Mouse (Mus musculus): ENCODE data around the gene Arsk. TPM values are rescaled to one million over a fixed set of nuclear protein-coding genes. Genes with fewer than 3 reads are reported as not detected.

Arsk gene
- polyA plus RNA-seq, 1 experiment from 2014 or later: 4.2 TPM

- WGBS: 90% methylated on average over 3 of the region's 3 CpGs
- no peaks in the 10 kb centered on the region for H3K4me1 ChIP-seq (replicated peaks)
- no peak overlapping the region for H3K27ac ChIP-seq
- no peak for DNase-seq (ENCODE audit: low spot score)
- H3K27me3 ChIP-seq (ENCODE audit: insufficient read depth, poor library complexity, severe bottlenecking): peaks cover 13% of the 10 kb centered on the region
- H3K36me3 ChIP-seq: peaks cover 16% of the 10 kb centered on the region
- no peaks in the 10 kb centered on the region for H3K9me3 ChIP-seq
- no peak overlapping the region for H3K4me3 ChIP-seq
These were observed 36.3 kb downstream of the Arsk start for GRCm38 (mm10) chr13:76062126-76062525.

- Histone ChIP-seq H3K27ac (no peak overlapping the region), H3K9me3 (no peaks in the 10 kb centered on the region), H3K27me3 (ENCODE audit: insufficient read depth, poor library complexity, severe bottlenecking) (peaks cover 39% of the 10 kb centered on the region), H3K4me3 (no peak overlapping the region), H3K36me3 (peaks cover 9% of the 10 kb centered on the region), H3K4me1 (replicated peaks) (peaks cover 18% of the 10 kb centered on the region)
- 88% methylated on average over 4 of the region's 4 CpGs for WGBS
- DNase-seq (ENCODE audit: low spot score): no peak
These were observed 38.9 kb downstream of the Arsk start for GRCm38 (mm10) chr13:76059591-76059990.

GRCm38 (mm10) chr13:76057267-76058069 is 41.0 kb downstream of the Arsk start:
- peaks cover 60% of the 10 kb centered on the region for H3K27me3 ChIP-seq (ENCODE audit: insufficient read depth, poor library complexity, severe bottlenecking)
- no peak for DNase-seq (ENCODE audit: low spot score)
- no peak overlapping the region for H3K4me3 ChIP-seq
- H3K36me3 ChIP-seq: peaks cover 3% of the 10 kb centered on the region
- peaks cover 18% of the 10 kb centered on the region for H3K4me1 ChIP-seq (replicated peaks)
- H3K27ac ChIP-seq: no peak overlapping the region
- no peaks in the 10 kb centered on the region for H3K9me3 ChIP-seq
- 74% methylated on average over 10 of the region's 10 CpGs for WGBS

GRCm38 (mm10) chr13:76056896-76057266 is 41.6 kb downstream of the Arsk start, which contains the start of gene Gpr150:
Gene Gpr150 (minus strand): TSS chr13:76056996.
- WGBS: 16% methylated on average over 10 of the region's 10 CpGs
- Histone ChIP-seq H3K9me3 (no peaks in the 10 kb centered on the region), H3K4me1 (replicated peaks) (peaks cover 18% of the 10 kb centered on the region), H3K4me3 (peak within 1 kb of the TSS; percentile 63), H3K36me3 (no peaks in the 10 kb centered on the region), H3K27me3 (ENCODE audit: insufficient read depth, poor library complexity, severe bottlenecking) (peaks cover 62% of the 10 kb centered on the region), H3K27ac (peak within 1 kb of the TSS; percentile 76)
- DNase-seq (ENCODE audit: low spot score): no peak

DNA sequence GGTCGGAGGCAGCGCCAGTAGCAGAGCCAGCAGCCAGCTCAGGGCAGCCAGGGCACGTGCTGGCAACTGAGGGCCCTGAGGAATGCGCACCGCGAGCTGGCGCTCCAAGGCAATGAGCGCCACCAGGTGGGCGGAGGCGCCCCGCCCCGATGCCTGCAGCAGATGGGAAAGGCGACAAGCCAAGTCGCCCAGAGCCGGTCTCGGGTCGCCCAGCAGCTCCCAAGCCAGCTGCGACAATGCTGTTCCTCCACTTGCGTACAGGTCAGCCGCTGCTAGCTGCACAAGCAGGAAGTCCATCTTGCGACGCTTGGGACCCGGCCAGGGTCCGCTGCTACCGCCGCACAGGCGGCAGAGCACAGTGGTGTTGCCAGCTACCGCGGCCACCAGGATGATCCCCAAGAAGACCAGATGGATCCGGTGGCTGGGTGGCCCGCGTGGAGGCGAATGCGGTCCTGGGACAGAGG is 42.2 kb downstream of the Arsk start:
- peak; percentile 84 for DNase-seq (ENCODE audit: low spot score)
- peaks cover 18% of the 10 kb centered on the region for H3K4me1 ChIP-seq (replicated peaks)
- H3K27me3 ChIP-seq (ENCODE audit: insufficient read depth, poor library complexity, severe bottlenecking): peaks cover 62% of the 10 kb centered on the region
- peak overlapping the region; percentile 76 for H3K27ac ChIP-seq
- no peaks in the 10 kb centered on the region for H3K36me3 ChIP-seq
- H3K4me3 ChIP-seq: peak overlapping the region; percentile 63
- H3K9me3 ChIP-seq: no peaks in the 10 kb centered on the region
- under 1% methylated on average over 34 of the region's 34 CpGs for WGBS

GRCm38 (mm10) chr13:76055391-76056232 is 42.8 kb downstream of the Arsk start:
- peaks cover 62% of the 10 kb centered on the region for H3K27me3 ChIP-seq (ENCODE audit: insufficient read depth, poor library complexity, severe bottlenecking)

DNA sequence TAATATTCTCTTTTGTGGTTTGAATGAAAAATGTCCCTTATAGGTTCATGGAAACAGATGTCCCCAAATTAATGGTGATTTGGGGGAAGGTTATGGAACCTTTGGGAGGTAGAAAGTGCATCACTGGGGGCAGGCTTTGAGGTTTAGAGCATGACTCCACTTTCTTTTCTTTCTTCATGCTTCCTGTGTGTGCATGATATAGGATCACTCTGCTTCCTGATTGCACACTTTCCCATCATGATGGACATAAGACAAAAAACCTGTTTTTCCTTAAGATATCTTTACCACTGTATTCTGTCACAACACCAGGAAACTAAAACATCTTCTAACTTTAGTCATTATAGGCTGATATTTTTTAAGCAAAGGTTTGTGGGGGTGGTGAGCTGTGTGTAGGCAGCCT is 53.5 kb downstream of the Arsk start:
- Histone ChIP-seq H3K4me1 (replicated peaks) (no peaks in the 10 kb centered on the region), H3K36me3 (no peaks in the 10 kb centered on the region), H3K27me3 (ENCODE audit: insufficient read depth, poor library complexity, severe bottlenecking) (no peaks in the 10 kb centered on the region), H3K27ac (no peak overlapping the region), H3K4me3 (no peak overlapping the region), H3K9me3 (no peaks in the 10 kb centered on the region)
- no peak for DNase-seq (ENCODE audit: low spot score)

More at GRCm38 (mm10) chr13:76055391-76056232, 42.8 kb downstream of the Arsk start:
- peak; percentile 61 for DNase-seq (ENCODE audit: low spot score)
- WGBS: under 1% methylated on average over 59 of the region's 59 CpGs
- Histone ChIP-seq H3K4me1 (replicated peaks) (peaks cover 18% of the 10 kb centered on the region), H3K4me3 (peak overlapping the region; percentile 63), H3K9me3 (no peaks in the 10 kb centered on the region), H3K36me3 (no peaks in the 10 kb centered on the region), H3K27ac (peak overlapping the region; percentile 76)

DNA sequence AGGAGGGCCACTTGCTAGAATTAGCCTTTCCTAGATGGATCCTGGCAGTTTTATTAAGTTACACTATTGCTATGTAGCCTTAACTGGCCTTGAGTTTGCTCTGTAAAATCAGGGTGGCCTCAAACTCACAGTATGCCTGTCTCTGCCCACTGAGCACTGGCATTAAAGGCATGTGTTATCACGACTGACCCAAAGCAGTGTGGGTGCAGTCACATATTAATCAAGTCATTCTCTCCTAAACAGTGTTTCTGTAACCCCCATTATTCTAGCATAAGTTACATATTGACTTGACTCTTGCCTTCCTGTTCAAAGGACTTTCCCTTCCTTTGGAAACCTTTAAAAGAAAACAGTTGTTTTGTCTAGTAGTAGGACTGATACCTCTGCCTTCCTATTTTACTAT is 56.0 kb downstream of the Arsk start:
- Histone ChIP-seq H3K9me3 (0 out of 2 replicates have a peak, but pooled peaks cover 1% of the 10 kb centered on the region), H3K36me3 (no peaks in the 10 kb centered on the region), H3K4me3 (no peak overlapping the region), H3K4me1 (replicated peaks) (no peaks in the 10 kb centered on the region), H3K27me3 (ENCODE audit: insufficient read depth, poor library complexity, severe bottlenecking) (no peaks in the 10 kb centered on the region), H3K27ac (no peak overlapping the region)
- DNase-seq (ENCODE audit: low spot score): no peak
- 63% methylated on average over 1 of the region's 1 CpGs for WGBS

DNA sequence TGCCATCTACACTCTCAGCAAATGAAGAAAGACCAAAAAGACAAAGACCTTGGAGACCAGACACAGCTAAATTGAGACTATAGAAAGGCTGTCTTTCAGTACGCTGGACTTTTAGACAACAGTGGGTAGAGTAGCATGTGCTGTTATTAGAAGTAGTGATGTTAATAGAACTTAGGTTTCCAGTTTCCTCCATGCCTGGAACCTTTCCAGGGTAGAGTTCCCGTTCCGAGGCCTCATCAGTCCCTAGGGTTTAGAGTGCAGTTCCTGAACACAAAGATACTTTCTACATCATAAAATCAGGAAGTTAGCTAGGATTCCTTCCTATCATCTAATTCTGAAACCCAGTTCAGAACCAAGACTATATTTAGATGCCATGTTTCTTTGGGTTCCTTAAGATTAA is 73.9 kb downstream of the Arsk start:
- no peak for DNase-seq (ENCODE audit: low spot score)
- 80% methylated on average over 3 of the region's 3 CpGs for WGBS
- no peaks in the 10 kb centered on the region for H3K9me3 ChIP-seq
- no peaks in the 10 kb centered on the region for H3K27me3 ChIP-seq (ENCODE audit: insufficient read depth, poor library complexity, severe bottlenecking)
- H3K4me3 ChIP-seq: no peak overlapping the region
- H3K4me1 ChIP-seq (replicated peaks): no peaks in the 10 kb centered on the region
- no peaks in the 10 kb centered on the region for H3K36me3 ChIP-seq
- H3K27ac ChIP-seq: no peak overlapping the region

DNA sequence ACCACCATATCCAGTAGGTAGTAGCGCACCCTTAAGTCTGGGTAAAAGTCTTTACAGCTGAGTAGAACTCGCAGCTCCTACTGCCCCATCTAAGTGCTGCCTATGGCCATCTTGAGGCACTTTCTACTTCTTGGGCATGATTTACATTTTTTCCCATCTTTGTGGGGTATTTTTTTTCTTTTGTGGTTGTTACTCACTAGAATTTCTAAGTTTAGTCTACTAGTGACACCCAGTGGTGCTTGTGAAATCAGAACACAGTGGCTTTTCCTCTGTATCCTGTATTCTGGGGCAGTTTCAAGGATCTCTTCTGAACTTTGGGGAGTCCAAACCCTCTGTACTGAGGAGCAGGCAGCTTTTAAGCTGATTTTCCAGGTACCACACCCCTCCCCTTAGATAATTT is 76.7 kb downstream of the Arsk start:
- Histone ChIP-seq H3K27ac (no peak overlapping the region), H3K4me3 (no peak overlapping the region), H3K27me3 (ENCODE audit: insufficient read depth, poor library complexity, severe bottlenecking) (no peaks in the 10 kb centered on the region), H3K36me3 (no peaks in the 10 kb centered on the region), H3K4me1 (replicated peaks) (peaks cover 8% of the 10 kb centered on the region), H3K9me3 (no peaks in the 10 kb centered on the region)
- DNase-seq (ENCODE audit: low spot score): no peak
- WGBS: 97% methylated on average over 2 of the region's 2 CpGs

- H3K4me3 ChIP-seq: peak overlapping the region; percentile 84
- peaks cover 9% of the 10 kb centered on the region for H3K4me1 ChIP-seq (replicated peaks)
- H3K27me3 ChIP-seq (ENCODE audit: insufficient read depth, poor library complexity, severe bottlenecking): no peaks in the 10 kb centered on the region
- DNase-seq (ENCODE audit: low spot score): no peak
- no peaks in the 10 kb centered on the region for H3K9me3 ChIP-seq
- peak overlapping the region; percentile 96 for H3K27ac ChIP-seq
- 49% methylated on average over 5 of the region's 5 CpGs for WGBS
- no peaks in the 10 kb centered on the region for H3K36me3 ChIP-seq
These were observed 79.5 kb downstream of the Arsk start for GRCm38 (mm10) chr13:76018844-76019400.

DNA sequence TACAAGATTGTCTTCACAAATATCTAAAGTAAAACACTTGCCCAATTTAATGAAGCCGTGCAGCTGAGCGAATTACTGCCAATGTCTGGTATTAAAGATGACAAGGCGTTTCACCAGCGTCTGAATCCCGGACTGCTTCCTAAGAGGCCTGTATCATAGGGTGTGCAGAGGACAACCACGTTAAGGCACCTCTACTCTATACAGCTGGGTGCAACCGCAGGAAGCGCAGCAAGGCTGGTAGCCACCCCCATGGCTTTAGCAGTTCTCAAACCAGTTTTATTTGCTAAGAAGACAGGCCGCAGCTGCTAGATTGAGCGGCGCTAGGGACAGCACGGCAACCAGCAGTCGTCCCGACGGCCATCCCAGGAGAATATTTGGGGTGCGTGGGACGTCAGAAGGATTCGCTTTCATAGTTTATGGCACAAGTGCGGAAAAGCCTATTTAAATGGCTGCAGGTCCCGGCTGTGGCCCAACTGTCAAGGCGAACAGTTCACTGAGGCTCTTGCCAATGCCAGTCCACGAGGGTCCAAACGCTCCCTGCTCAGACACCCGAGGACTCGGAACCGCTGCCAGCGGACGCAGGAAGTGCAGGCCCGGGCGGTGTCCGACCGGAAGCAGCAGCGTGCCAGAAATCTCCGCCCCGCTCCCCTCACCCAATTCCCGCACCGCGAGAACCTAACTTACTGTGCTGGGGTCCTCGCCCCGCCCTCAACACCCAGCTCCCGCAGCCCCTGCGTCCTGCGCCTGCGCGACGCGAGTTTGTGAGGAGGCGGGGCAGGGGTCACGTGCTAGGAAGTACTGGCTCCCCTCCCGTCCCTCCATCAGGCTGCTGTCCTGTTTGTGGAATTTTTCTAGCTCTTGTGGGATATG is 80.3 kb downstream of the Arsk start, which contains the start of gene Rfesd:
Gene Rfesd (minus strand): TSS at position 746 of the 870 bp plus-strand sequence.
- peaks cover 9% of the 10 kb centered on the region for H3K4me1 ChIP-seq (replicated peaks)
- H3K9me3 ChIP-seq: no peaks in the 10 kb centered on the region
- H3K36me3 ChIP-seq: no peaks in the 10 kb centered on the region
- H3K27me3 ChIP-seq (ENCODE audit: insufficient read depth, poor library complexity, severe bottlenecking): no peaks in the 10 kb centered on the region
- H3K4me3 ChIP-seq: peak within 1 kb of the TSS; percentile 84
- WGBS: 2% methylated on average over 50 of the region's 50 CpGs
- peak; percentile 97 for DNase-seq (ENCODE audit: low spot score)
- H3K27ac ChIP-seq: peak within 1 kb of the TSS; percentile 96

Measured in hindbrain, embryonic 10.5 days (tissue).